ENCODE assay signal across 8 mouse cellular contexts in the genomic region with DNA sequence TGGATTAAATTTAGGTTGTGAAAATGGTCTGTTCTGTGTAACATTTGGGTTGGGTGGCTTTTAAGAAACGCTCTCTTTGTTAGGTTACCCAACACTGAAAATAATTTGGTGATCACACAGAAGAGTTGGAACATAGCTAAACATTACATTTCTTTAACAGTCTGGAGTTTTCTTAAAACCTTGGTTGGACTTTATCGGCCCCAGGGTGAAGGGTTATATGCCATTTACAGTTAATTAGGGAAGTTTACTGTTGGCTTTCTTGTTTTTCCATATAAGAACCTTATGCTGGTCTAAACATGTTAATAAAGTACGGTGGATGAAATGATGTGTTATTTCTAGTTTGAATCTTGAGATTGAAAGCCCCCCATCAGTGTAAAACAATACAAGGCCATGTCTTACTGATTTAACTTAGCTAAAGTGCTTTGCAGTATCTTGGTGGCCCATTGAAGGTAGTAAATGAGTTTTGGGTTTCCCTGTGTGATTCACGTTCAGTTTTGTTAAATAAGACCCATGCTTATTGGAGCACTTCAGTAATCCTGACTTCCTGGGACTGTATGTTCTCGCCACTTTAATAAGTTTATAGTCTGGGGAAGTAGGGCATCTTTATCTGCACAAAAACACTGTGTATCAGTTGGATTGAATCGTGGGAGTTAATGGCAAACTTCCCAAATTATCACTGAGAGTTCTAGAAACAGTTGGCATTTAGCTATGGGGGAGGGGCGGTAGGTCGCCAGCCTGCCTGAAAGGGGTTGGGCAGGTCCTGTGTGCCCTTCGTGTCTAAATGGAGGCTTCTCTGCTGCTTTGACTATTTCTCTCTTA. TPM values are rescaled to one million over a fixed set of nuclear protein-coding genes. Genes with fewer than 3 reads are reported as not detected.
DNase-seq lines count a peak whose midpoint lies in the region; ATAC-seq and TF ChIP-seq lines count a peak whose summit lies in the region.

No protein-coding gene starts in this region.

- H3K27me3 ChIP-seq in heart, embryonic 13.5 days (replicated peaks): no peaks in the 10 kb centered on the region
- H3K27me3 ChIP-seq in lung, embryonic 16.5 days (ENCODE audit: control insufficient read depth, insufficient read depth, low read depth, low read length): no peaks in the 10 kb centered on the region
- no peaks in the 10 kb centered on the region for H3K27me3 ChIP-seq in stomach, embryonic 14.5 days (ENCODE audit: control insufficient read depth, insufficient read depth, low read length)

- in situ Hi-C loops in ES-E14 (cut with MboI; ENCODE audit: low sequenced_read_pairs in 2 of 2, unreplicated experiment in 2 of 2): loop anchor here (5.0 to 10.0 kb wide), 2 partner anchors 141 to 143 kb away; no protein-coding TSS in a partner anchor

- 6% methylated on average over 9 of the region's 9 CpGs for WGBS in heart, embryonic 13.5 days
- WGBS in lung, embryonic 16.5 days: 4% methylated on average over 9 of the region's 9 CpGs
- WGBS in stomach, embryonic 14.5 days: 3% methylated on average over 9 of the region's 9 CpGs

- no peak for ATAC-seq in heart, embryonic 13.5 days (ENCODE audit: extremely low read depth, insufficient number of reproducible peaks, low FRiP score, low TSS enrichment)
- no peak for ATAC-seq in lung, embryonic 16.5 days (ENCODE audit: low read depth)
- no peak for ATAC-seq in stomach, embryonic 14.5 days (ENCODE audit: insufficient number of reproducible peaks, insufficient read depth, low FRiP score, low read depth)
- no peak for ATAC-seq in granulocyte monocyte progenitor cell, adult 5-6 weeks (replicated peaks; ENCODE audit: poor library complexity, severe bottlenecking)

- H3K4me2 ChIP-seq in heart, embryonic 13.5 days: peak overlapping the region; percentile 88
- H3K4me2 ChIP-seq in lung, embryonic 16.5 days (ENCODE audit: low read depth, low read length): peak overlapping the region; percentile 68
- peak overlapping the region; percentile 72 for H3K4me2 ChIP-seq in stomach, embryonic 14.5 days (replicated peaks; ENCODE audit: low read depth, low read length)

- TF ChIP-seq POLR2A in cortical plate, adult 2 months (IDR thresholded peaks at IDR 0.05; ENCODE audit: extremely low read depth, insufficient read depth, low read length): no peak

- H3K9ac ChIP-seq in ES-E14 (ENCODE audit: insufficient read depth, low read depth, low read length, poor library complexity, severe bottlenecking): peak overlapping the region; percentile 97; the same call in 1 of the 2 replicates
- peak overlapping the region; percentile 96 for H3K9ac ChIP-seq in heart, embryonic 13.5 days
- H3K9ac ChIP-seq in lung, embryonic 16.5 days (ENCODE audit: low read length): peak overlapping the region; percentile 95
- H3K9ac ChIP-seq in stomach, embryonic 14.5 days (replicated peaks; ENCODE audit: low read depth, low read length): peak overlapping the region; percentile 92

- peak overlapping the region; percentile 91 to 98 for H3K4me3 ChIP-seq in ES-E14 (ENCODE audit: insufficient read depth in 1 of 2, low read depth in 1 of 2, low read length in 2 of 2, poor library complexity in 1 of 2, severe bottlenecking in 1 of 2)
- H3K4me3 ChIP-seq in cortical plate, adult 2 months (ENCODE audit: insufficient read depth, low read length): peak overlapping the region; percentile 76
- H3K4me3 ChIP-seq in heart, embryonic 13.5 days: peak overlapping the region; percentile 96
- H3K4me3 ChIP-seq in lung, embryonic 16.5 days (ENCODE audit: low read length): peak overlapping the region; percentile 75
- peak overlapping the region; percentile 90 for H3K4me3 ChIP-seq in stomach, embryonic 14.5 days (ENCODE audit: low read depth, low read length)

- H3K4me1 ChIP-seq in ES-E14 (ENCODE audit: control insufficient read depth in 2 of 2, insufficient read depth in 2 of 2, low read length in 2 of 2, poor library complexity in 1 of 2): peaks cover 8 to 22% of the 10 kb centered on the region in 2 experiments
- H3K4me1 ChIP-seq in cortical plate, adult 2 months (ENCODE audit: control insufficient read depth, insufficient read depth, low read length): peaks cover 14% of the 10 kb centered on the region
- peaks cover 44% of the 10 kb centered on the region for H3K4me1 ChIP-seq in heart, embryonic 13.5 days
- peaks cover 23% of the 10 kb centered on the region for H3K4me1 ChIP-seq in lung, embryonic 16.5 days (replicated peaks; ENCODE audit: control insufficient read depth, insufficient read depth, low read length)
- H3K4me1 ChIP-seq in stomach, embryonic 14.5 days (ENCODE audit: control insufficient read depth, insufficient read depth, low read length): peaks cover 5% of the 10 kb centered on the region; the same call in 1 of the 2 replicates

- DNase-seq in 3T3-L1 (ENCODE audit: low read depth, low spot score) (peak; percentile 51), ES-E14 (ENCODE audit: low read depth, low spot score) (no peak)
- DNase-seq in kidney, postnatal 25 days: peak; percentile 52 to 66

- no peak for TF ChIP-seq CTCF in cortical plate, adult 2 months (IDR thresholded peaks at IDR 0.05; ENCODE audit: extremely low read depth, insufficient read depth, low read length)

- H3K36me3 ChIP-seq in ES-E14 (ENCODE audit: control insufficient read depth, insufficient read depth, low read length, poor library complexity, severe bottlenecking): peaks cover 7% of the 10 kb centered on the region; the same call in 1 of the 2 replicates
- H3K36me3 ChIP-seq in heart, embryonic 13.5 days: peaks cover 8% of the 10 kb centered on the region
- no peaks in the 10 kb centered on the region for H3K36me3 ChIP-seq in lung, embryonic 16.5 days (ENCODE audit: control insufficient read depth, insufficient read depth, low read length)
- H3K36me3 ChIP-seq in stomach, embryonic 14.5 days (ENCODE audit: control insufficient read depth, insufficient read depth, low read length): no peaks in the 10 kb centered on the region

- H3K9me3 ChIP-seq in ES-E14 (ENCODE audit: control insufficient read depth, insufficient read depth, low read depth, low read length): no peaks in the 10 kb centered on the region
- H3K9me3 ChIP-seq in heart, embryonic 13.5 days: no peaks in the 10 kb centered on the region
- no peaks in the 10 kb centered on the region for H3K9me3 ChIP-seq in lung, embryonic 16.5 days (ENCODE audit: control insufficient read depth, low read length)
- no peaks in the 10 kb centered on the region for H3K9me3 ChIP-seq in stomach, embryonic 14.5 days (ENCODE audit: control insufficient read depth, low read depth, low read length)

- H3K27ac ChIP-seq in ES-E14 (ENCODE audit: insufficient read depth, low read depth, low read length, poor library complexity, severe bottlenecking): no peak overlapping the region
- H3K27ac ChIP-seq in cortical plate, adult 2 months (ENCODE audit: insufficient read depth, low read length): peak overlapping the region; percentile 95; the same call in 1 of the 2 replicates
- H3K27ac ChIP-seq in heart, embryonic 13.5 days (replicated peaks): peak overlapping the region; percentile 99
- peak overlapping the region; percentile 94 for H3K27ac ChIP-seq in lung, embryonic 16.5 days (ENCODE audit: low read length)
- peak overlapping the region; percentile 96; the same call in 1 of the 2 replicates for H3K27ac ChIP-seq in stomach, embryonic 14.5 days (ENCODE audit: low read length)

TF ChIP-seq in ES-E14, 5 proteins besides CTCF, POLR2A, EP300 and RAD21:
- TF ChIP-seq ZNF384 (IDR thresholded peaks at IDR 0.05; ENCODE audit: low read depth, low read length) (no peak), MAFK (IDR thresholded peaks at IDR 0.05; ENCODE audit: insufficient read depth, low read depth, low read length) (no peak), CHD2 (IDR thresholded peaks at IDR 0.05; ENCODE audit: low read depth, low read length) (no peak), ZC3H11A (IDR thresholded peaks at IDR 0.05; ENCODE audit: borderline replicate concordance, low read depth, low read length) (no peak), HCFC1 (IDR thresholded peaks at IDR 0.05; ENCODE audit: borderline replicate concordance, insufficient read depth, low read length) (no peak)

RNA-seq across cellular contexts. Expression of gene Tbl1xr1, which starts 1.4 kb away (rescaled TPM):
- 64.6 and 71.0 TPM in 2 replicates for total RNA-seq in ES-E14 (2012; rRNA removed)
- 47.1 and 48.9 TPM in 2 replicates for polyA plus RNA-seq in cortical plate, adult 2 months (2012; rRNA removed)
- polyA plus RNA-seq in heart, embryonic 13.5 days (2015; fragmentation: Nextera tagmentation; extraction: Ambion mirVana): 10.5 and 15.5 TPM in 2 replicates
- 22.3 and 26.2 TPM in 2 replicates for polyA plus RNA-seq in lung, embryonic 16.5 days (2015; fragmentation: Nextera tagmentation; extraction: Ambion mirVana)
- 40.0 and 45.7 TPM in 2 replicates for polyA plus RNA-seq in stomach, embryonic 14.5 days (2014; fragmentation: Nextera tagmentation; extraction: Ambion mirVana)
- 78.0 and 98.0 TPM in 2 replicates for total RNA-seq in granulocyte monocyte progenitor cell, adult 5-6 weeks (2014; fragmentation: Nextera tagmentation)
- total RNA-seq in granulocyte monocyte progenitor cell, adult 5-6 weeks (2017): 71.4 and 89.8 TPM in 2 replicates
